Mouse (Mus musculus) erythroblast, embryonic 14.5 days (primary cell): Measurements from ENCODE around the gene Nudt4.

Experiments
- GATA1 ChIP-seq: IDR thresholded peaks from 2 replicates; pipeline ENCODE4 v1.6.1; 2012; ENCODE audit warnings: low read length, inconsistent platforms, mixed read lengths
- TAL1 ChIP-seq: IDR thresholded peaks from 3 replicates; pipeline ENCODE4 v1.6.1; 2012; ENCODE audit warnings: low read length, inconsistent platforms, mixed read lengths

GRCm38 (mm10) chr10:95559426-95559825, 4.5 kb downstream of the Nudt4 start:
- TF ChIP-seq GATA1: no peak
- TF ChIP-seq TAL1: no peak
